Mouse (Mus musculus) heart, embryonic 14.5 days (tissue): ENCODE measurements around the gene Snw1. TPM values are rescaled to one million over a fixed set of nuclear protein-coding genes. Genes with fewer than 3 reads are reported as not detected.

ENCODE experiments used
- ATAC-seq: fragments of 200-750 bp; cut with Nextera tagmentation; 2 replicates; pipeline ENCODE4 v1.8.0; 2017; ENCODE audit warnings: low read depth, moderate TSS enrichment; ENCODE audit not compliant: insufficient number of reproducible peaks, insufficient read depth, low FRiP score
- H3K27ac ChIP-seq, 2 experiments: fragments of 200-500 bp in 1 of 2; fragments of 300-500 bp in 1 of 2; sonication (generic) in 1 of 2; replicated peaks in 1 of 2; 2 replicates each; pipeline ENCODE4 v1.5.1; 2012 to 2014; ENCODE audit warnings: low read depth in 2 of 2, low read length in 2 of 2, control low read depth in 1 of 2, mild to moderate bottlenecking in 1 of 2, mixed read lengths in 1 of 2; ENCODE audit not compliant: control insufficient read depth in 1 of 2, insufficient read depth in 1 of 2
- H3K27me3 ChIP-seq: fragments of 300-500 bp; sonication (generic); 2 replicates; pipeline ENCODE4 v1.6.1; 2014; ENCODE audit warnings: mild to moderate bottlenecking, low read length, control low read depth; ENCODE audit not compliant: control insufficient read depth, insufficient read depth
- H3K36me3 ChIP-seq: fragments of 300-500 bp; sonication (generic); 2 replicates; pipeline ENCODE4 v1.6.1; 2014; ENCODE audit warnings: mild to moderate bottlenecking, control low read depth, low read length, mixed read lengths; ENCODE audit not compliant: control insufficient read depth, insufficient read depth
- H3K4me1 ChIP-seq, 2 experiments: fragments of 200-500 bp in 1 of 2; fragments of 300-500 bp in 1 of 2; sonication (generic) in 1 of 2; 2 replicates each; pipeline ENCODE4 v1.6.1; 2012 to 2014; ENCODE audit warnings: low read length in 2 of 2, control low read depth in 1 of 2, mixed read lengths in 1 of 2; ENCODE audit not compliant: control insufficient read depth in 2 of 2, insufficient read depth in 2 of 2
- H3K4me2 ChIP-seq: fragments of 300-500 bp; sonication (generic); 2 replicates; pipeline ENCODE4 v1.6.1; 2014; ENCODE audit warnings: mild to moderate bottlenecking, low read length
- H3K4me3 ChIP-seq, 2 experiments: fragments of 200-500 bp in 1 of 2; fragments of 300-500 bp in 1 of 2; sonication (generic) in 1 of 2; 2 replicates each; pipeline ENCODE4 v1.5.1; 2012 to 2014; ENCODE audit warnings: low read length in 2 of 2, mild to moderate bottlenecking in 2 of 2, control low read depth in 1 of 2, low read depth in 1 of 2, moderate library complexity in 1 of 2; ENCODE audit not compliant: control insufficient read depth in 1 of 2, insufficient read depth in 1 of 2
- H3K9ac ChIP-seq: fragments of 300-500 bp; sonication (generic); 2 replicates; pipeline ENCODE4 v1.6.1; 2014; ENCODE audit warnings: mild to moderate bottlenecking, low read length
- H3K9me3 ChIP-seq: fragments of 300-500 bp; sonication (generic); 2 replicates; pipeline ENCODE4 v1.6.1; 2016; ENCODE audit warnings: low read length, control low read depth; ENCODE audit not compliant: control insufficient read depth
- WGBS: fragments of 180-500 bp; shearing (Covaris S2); extraction: QIAGEN DNeasy Blood & Tissue Kit; methylation state at CpG from one replicate; pipeline ENCODE4 v1.1.7; 2014; 5-methylcytosine and 5-hydroxymethylcytosine counted together
- polyA plus RNA-seq: library from polyadenylated mRNA; unstranded; fragments of >200 nt; fragmentation: Nextera tagmentation; extraction: Ambion mirVana; gene quantifications from 2 replicates; pipeline ENCODE4 v1.2.1, GENCODE M21; 2014

Gene Snw1
- polyA plus RNA-seq, 1 experiment from 2014 or later: 84.0 TPM

- peak overlapping the region; percentile 85 for H3K9ac ChIP-seq
- under 1% methylated on average over 19 of the region's 19 CpGs for whole genome bisulfite sequencing
- no peak for ATAC-seq
- H3K4me2 ChIP-seq: peak overlapping the region; percentile 84
- peak overlapping the region; percentile 81 to 99 for H3K4me3 ChIP-seq
- H3K36me3 ChIP-seq: peaks cover 21% of the 10 kb centered on the region
- peak overlapping the region; percentile 72 to 91 for H3K27ac ChIP-seq
- no peaks in the 10 kb centered on the region for H3K27me3 ChIP-seq
- H3K4me1 ChIP-seq: peaks cover 5 to 9% of the 10 kb centered on the region in 2 experiments
- H3K9me3 ChIP-seq: no peaks in the 10 kb centered on the region
Measured at GRCm38 (mm10) chr12:87471421-87471963, 582 bp downstream of the Snw1 start.

- WGBS: 65% methylated on average over 7 of the region's 7 CpGs
- Histone ChIP-seq H3K9me3 (no peaks in the 10 kb centered on the region), H3K4me1 (peaks cover 5 to 9% of the 10 kb centered on the region in 2 experiments), H3K9ac (peak overlapping the region; percentile 85; the same call in 1 of the 2 replicates), H3K27ac (no peak overlapping the region), H3K4me3 (no peak overlapping the region; a peak in 1 of 4 replicates), H3K27me3 (no peaks in the 10 kb centered on the region), H3K36me3 (peaks cover 26% of the 10 kb centered on the region), H3K4me2 (peak overlapping the region; percentile 84)
- no peak for ATAC-seq
Measured at GRCm38 (mm10) chr12:87470263-87471136, 1.6 kb downstream of the Snw1 start.

- H3K4me1 ChIP-seq: no peaks in the 10 kb centered on the region
Measured at GRCm38 (mm10) chr12:87464678-87465297, 7.3 kb downstream of the Snw1 start.

GRCm38 (mm10) chr12:87449456-87449855, 22.6 kb downstream of the Snw1 start:
- Histone ChIP-seq H3K36me3 (peaks cover 85% of the 10 kb centered on the region), H3K27ac (no peak overlapping the region), H3K27me3 (no peaks in the 10 kb centered on the region), H3K4me1 (peaks cover 0 to 3% of the 10 kb centered on the region in 2 experiments; a peak in 1 of 4 replicates), H3K4me3 (no peak overlapping the region), H3K9ac (no peak overlapping the region), H3K4me2 (no peak overlapping the region), H3K9me3 (no peaks in the 10 kb centered on the region)
- 86% methylated on average over 9 of the region's 9 CpGs for WGBS
- no peak for ATAC-seq

More at GRCm38 (mm10) chr12:87464678-87465297, 7.3 kb downstream of the Snw1 start:
- 79% methylated on average over 6 of the region's 6 CpGs for WGBS
- Histone ChIP-seq H3K27ac (no peak overlapping the region), H3K4me3 (no peak overlapping the region), H3K4me2 (no peak overlapping the region), H3K9ac (no peak overlapping the region), H3K9me3 (no peaks in the 10 kb centered on the region), H3K36me3 (peaks cover 80% of the 10 kb centered on the region), H3K27me3 (no peaks in the 10 kb centered on the region)
- ATAC-seq: no peak

GRCm38 (mm10) chr12:87444211-87444610, 27.9 kb downstream of the Snw1 start:
- Histone ChIP-seq H3K27ac (no peak overlapping the region), H3K36me3 (peaks cover 59% of the 10 kb centered on the region), H3K4me2 (peak overlapping the region; percentile 81), H3K4me1 (peaks cover 0 to 18% of the 10 kb centered on the region in 2 experiments; a peak in 2 of 4 replicates), H3K4me3 (peak overlapping the region; percentile 57 to 99), H3K27me3 (no peaks in the 10 kb centered on the region), H3K9me3 (no peaks in the 10 kb centered on the region), H3K9ac (peak overlapping the region; percentile 98)
- no peak for ATAC-seq
- 3% methylated on average over 16 of the region's 16 CpGs for WGBS

GRCm38 (mm10) chr12:87443700-87444122, 28.4 kb downstream of the Snw1 start, which contains the start of the genes Slirp and Alkbh1:
Gene Slirp (plus strand): TSS chr12:87443896.
Gene Alkbh1 (minus strand): TSS chr12:87444017.
- Histone ChIP-seq H3K9me3 (no peaks in the 10 kb centered on the region), H3K4me1 (peaks cover 0 to 18% of the 10 kb centered on the region in 2 experiments; a peak in 2 of 4 replicates), H3K27me3 (no peaks in the 10 kb centered on the region), H3K4me2 (peak within 1 kb of the TSS; percentile 81), H3K27ac (peak within 1 kb of the TSS; percentile 84 to 86), H3K9ac (peak within 1 kb of the TSS; percentile 98), H3K4me3 (peak within 1 kb of the TSS; percentile 98 to 99), H3K36me3 (peaks cover 59% of the 10 kb centered on the region)
- peak; percentile 74 for ATAC-seq
- under 1% methylated on average over 28 of the region's 28 CpGs for WGBS

GRCm38 (mm10) chr12:87443115-87443699, 28.9 kb downstream of the Snw1 start:
- Histone ChIP-seq H3K9me3 (no peaks in the 10 kb centered on the region), H3K27me3 (no peaks in the 10 kb centered on the region), H3K4me1 (peaks cover 0 to 18% of the 10 kb centered on the region in 2 experiments; a peak in 2 of 4 replicates), H3K36me3 (peaks cover 59% of the 10 kb centered on the region), H3K4me3 (peak overlapping the region; percentile 98 to 99), H3K9ac (peak overlapping the region; percentile 98), H3K4me2 (peak overlapping the region; percentile 81), H3K27ac (peak overlapping the region; percentile 84 to 86)
- peak; percentile 65 for ATAC-seq
- under 1% methylated on average over 33 of the region's 33 CpGs for WGBS
